Mouse (Mus musculus): ENCODE results near the gene Esx1.

The Esx1 gene

GRCm38 (mm10) chrX:137142546-137142945 lies 20.7 kb upstream of the Esx1 start:
- Histone ChIP-seq H3K4me1 (replicated peaks; ENCODE audit: low read depth, low read length) (no peaks in the 10 kb centered on the region), H3K36me3 (ENCODE audit: insufficient read depth, low read length) (no peaks in the 10 kb centered on the region), H3K9me3 (ENCODE audit: low read length) (no peaks in the 10 kb centered on the region), H3K27me3 (ENCODE audit: insufficient read depth, low read length) (no peaks in the 10 kb centered on the region), H3K4me3 (replicated peaks; ENCODE audit: low read length) (no peak overlapping the region)
- TF ChIP-seq NANOG (IDR thresholded peaks at IDR 0.05; ENCODE audit: borderline replicate concordance, low read length) (no peak), CTCF (conservative IDR thresholded peaks at IDR 0.05; ENCODE audit: low read length) (peak; percentile 13; the same call in 1 of the 2 replicates), POU5F1 (IDR thresholded peaks at IDR 0.05; ENCODE audit: borderline replicate concordance, low read length) (no peak)

DNA sequence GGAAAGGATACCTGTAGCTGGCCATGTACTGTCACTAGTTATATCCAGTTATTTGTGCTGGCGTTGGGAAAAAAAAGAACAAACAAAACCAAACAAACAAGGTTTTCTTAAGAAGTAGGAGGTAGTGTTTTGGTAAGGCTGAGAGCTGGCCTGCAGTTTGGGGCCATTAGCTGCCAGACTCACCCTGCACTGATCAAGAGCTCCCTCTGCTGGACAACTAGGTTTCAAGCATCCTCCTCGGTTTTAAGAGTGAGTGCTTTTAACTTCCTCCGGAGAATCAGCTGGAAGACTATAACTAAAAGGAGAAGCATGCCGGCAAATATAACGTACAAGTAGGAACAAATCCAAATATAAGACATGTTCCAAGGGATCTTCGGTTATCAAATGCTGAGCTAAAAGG lies 19.8 kb upstream of the Esx1 start:
- TF ChIP-seq CTCF (conservative IDR thresholded peaks at IDR 0.05; ENCODE audit: low read length) (peak; percentile 38), POU5F1 (IDR thresholded peaks at IDR 0.05; ENCODE audit: borderline replicate concordance, low read length) (no peak), NANOG (IDR thresholded peaks at IDR 0.05; ENCODE audit: borderline replicate concordance, low read length) (no peak)
- H3K4me1 ChIP-seq (replicated peaks; ENCODE audit: low read depth, low read length): peaks cover 4% of the 10 kb centered on the region
- H3K4me3 ChIP-seq (replicated peaks; ENCODE audit: low read length): no peak overlapping the region
- no peaks in the 10 kb centered on the region for H3K9me3 ChIP-seq (ENCODE audit: low read length)
- no peaks in the 10 kb centered on the region for H3K27me3 ChIP-seq (ENCODE audit: insufficient read depth, low read length)
- H3K36me3 ChIP-seq (ENCODE audit: insufficient read depth, low read length): no peaks in the 10 kb centered on the region

GRCm38 (mm10) chrX:137127542-137127941 lies 5.7 kb upstream of the Esx1 start:
- no peak for TF ChIP-seq NANOG (IDR thresholded peaks at IDR 0.05; ENCODE audit: borderline replicate concordance, low read length)
- TF ChIP-seq CTCF (conservative IDR thresholded peaks at IDR 0.05; ENCODE audit: low read length): no peak
- TF ChIP-seq POU5F1 (IDR thresholded peaks at IDR 0.05; ENCODE audit: borderline replicate concordance, low read length): no peak
- no peaks in the 10 kb centered on the region for H3K9me3 ChIP-seq (ENCODE audit: low read length)
- no peak overlapping the region for H3K4me3 ChIP-seq (replicated peaks; ENCODE audit: low read length)
- no peaks in the 10 kb centered on the region for H3K36me3 ChIP-seq (ENCODE audit: insufficient read depth, low read length)
- H3K27me3 ChIP-seq (ENCODE audit: insufficient read depth, low read length): peaks cover 14% of the 10 kb centered on the region
- no peaks in the 10 kb centered on the region; the same call in 1 of the 2 replicates for H3K4me1 ChIP-seq (replicated peaks; ENCODE audit: low read depth, low read length)

DNA sequence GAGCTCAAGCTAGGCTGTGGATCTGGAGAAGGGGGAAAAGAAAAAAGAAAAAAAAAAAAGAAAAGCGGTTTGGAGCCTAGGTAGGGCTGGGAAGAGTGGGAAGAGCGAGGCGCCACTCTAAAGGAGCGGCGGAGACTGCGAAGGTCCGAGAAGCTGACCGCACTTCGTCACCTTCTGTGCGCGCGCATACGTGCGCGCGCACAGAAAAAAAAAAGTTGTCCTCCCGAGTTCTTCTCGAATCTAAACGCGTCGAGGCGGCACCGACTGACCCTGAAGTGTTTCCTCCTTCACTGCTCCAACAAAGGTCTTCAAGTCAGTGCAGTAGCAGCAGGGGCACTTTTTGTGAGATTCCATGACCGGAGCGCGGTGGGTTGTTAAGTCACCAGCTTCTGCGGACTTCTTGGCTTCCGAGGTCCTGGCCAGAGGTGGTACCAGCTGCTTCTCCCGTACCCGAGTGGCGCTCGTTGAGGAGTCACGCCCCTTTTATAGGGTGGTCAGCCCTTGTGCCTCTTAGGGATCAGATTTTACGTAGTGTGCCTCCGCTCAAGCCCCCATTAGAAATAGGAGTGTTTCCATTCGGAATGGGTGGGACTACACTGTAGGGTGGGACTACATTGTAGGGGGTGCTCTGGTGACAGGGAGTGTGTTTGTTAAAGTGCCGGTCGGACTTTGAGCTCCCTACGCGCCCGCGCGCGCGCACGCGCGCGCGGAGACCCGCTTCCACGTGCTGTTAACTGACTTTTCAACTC lies 2.0 kb downstream of the Esx1 start:
- H3K9me3 ChIP-seq (ENCODE audit: low read length): no peaks in the 10 kb centered on the region
- peak overlapping the region; percentile 69 for H3K4me3 ChIP-seq (replicated peaks; ENCODE audit: low read length)
- no peak for TF ChIP-seq CTCF (conservative IDR thresholded peaks at IDR 0.05; ENCODE audit: low read length)
- no peak for TF ChIP-seq NANOG (IDR thresholded peaks at IDR 0.05; ENCODE audit: borderline replicate concordance, low read length)
- no peak for TF ChIP-seq POU5F1 (IDR thresholded peaks at IDR 0.05; ENCODE audit: borderline replicate concordance, low read length)
- H3K36me3 ChIP-seq (ENCODE audit: insufficient read depth, low read length): no peaks in the 10 kb centered on the region
- peaks cover 53% of the 10 kb centered on the region for H3K27me3 ChIP-seq (ENCODE audit: insufficient read depth, low read length)
- 0 out of 2 replicates have a peak, but pooled peaks cover 3% of the 10 kb centered on the region for H3K4me1 ChIP-seq (replicated peaks; ENCODE audit: low read depth, low read length)

DNA sequence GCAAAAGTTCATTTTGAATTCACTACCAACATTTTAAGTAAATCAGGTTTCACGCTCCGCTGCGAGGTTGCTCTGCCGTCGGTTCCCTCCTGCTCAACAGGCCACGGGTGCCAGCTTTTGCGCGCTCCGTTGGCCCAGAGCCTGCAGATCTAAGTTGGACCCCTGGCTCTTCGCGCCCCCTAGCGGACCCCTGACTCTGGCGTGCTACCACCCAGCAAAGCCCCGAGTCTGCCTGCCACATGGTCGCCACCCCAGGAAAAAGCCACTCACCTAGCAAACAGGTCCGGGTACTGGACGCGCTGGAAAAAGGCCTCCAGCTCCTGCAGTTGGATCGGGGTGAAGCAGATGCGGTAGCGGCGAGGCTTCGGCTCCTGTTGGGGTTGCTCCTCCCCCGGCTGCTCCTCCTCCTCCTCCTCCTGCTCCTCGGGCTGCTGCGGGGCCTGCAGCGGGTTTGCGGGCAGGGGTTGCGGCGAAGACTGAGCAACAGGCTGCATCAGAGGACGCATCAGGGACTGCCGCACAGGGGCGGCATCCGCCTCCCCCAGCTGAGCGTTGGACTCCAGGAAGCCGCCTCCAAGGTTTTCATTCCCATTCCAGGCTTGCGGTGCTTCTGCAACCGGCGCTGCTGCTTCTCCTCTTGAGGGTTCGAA lies 3.7 kb downstream of the Esx1 start:
- Histone ChIP-seq H3K27me3 (ENCODE audit: insufficient read depth, low read length) (peaks cover 58% of the 10 kb centered on the region), H3K9me3 (ENCODE audit: low read length) (no peaks in the 10 kb centered on the region), H3K4me1 (replicated peaks; ENCODE audit: low read depth, low read length) (0 out of 2 replicates have a peak, but pooled peaks cover 3% of the 10 kb centered on the region), H3K4me3 (replicated peaks; ENCODE audit: low read length) (peak overlapping the region; percentile 66), H3K36me3 (ENCODE audit: insufficient read depth, low read length) (no peaks in the 10 kb centered on the region)
- TF ChIP-seq POU5F1 (IDR thresholded peaks at IDR 0.05; ENCODE audit: borderline replicate concordance, low read length) (no peak), CTCF (conservative IDR thresholded peaks at IDR 0.05; ENCODE audit: low read length) (peak; percentile 30), NANOG (IDR thresholded peaks at IDR 0.05; ENCODE audit: borderline replicate concordance, low read length) (no peak)

DNA sequence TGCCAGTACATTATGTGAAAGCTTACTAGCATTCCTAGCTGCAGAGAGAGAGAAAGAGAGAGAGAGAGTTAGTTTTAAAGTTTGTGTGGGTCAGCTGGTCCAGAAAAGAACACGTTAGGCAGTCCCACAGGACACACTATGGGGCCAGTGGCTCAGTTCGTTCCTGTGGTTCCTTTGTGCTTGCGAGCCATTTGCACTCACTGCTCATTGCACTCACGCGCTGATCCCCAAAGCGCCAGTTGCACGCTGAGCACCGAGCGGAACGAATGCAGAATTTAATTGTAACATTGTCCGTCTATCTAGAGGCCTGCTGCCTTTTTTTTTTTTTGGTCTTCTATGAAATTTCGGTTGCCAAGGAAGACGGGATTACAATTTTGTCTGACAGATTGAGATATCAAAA lies 15.4 kb downstream of the Esx1 start:
- no peak for TF ChIP-seq POU5F1 (IDR thresholded peaks at IDR 0.05; ENCODE audit: borderline replicate concordance, low read length)
- TF ChIP-seq CTCF (conservative IDR thresholded peaks at IDR 0.05; ENCODE audit: low read length): no peak
- TF ChIP-seq NANOG (IDR thresholded peaks at IDR 0.05; ENCODE audit: borderline replicate concordance, low read length): no peak
- Histone ChIP-seq H3K36me3 (ENCODE audit: insufficient read depth, low read length) (no peaks in the 10 kb centered on the region), H3K27me3 (ENCODE audit: insufficient read depth, low read length) (peaks cover 36% of the 10 kb centered on the region), H3K9me3 (ENCODE audit: low read length) (no peaks in the 10 kb centered on the region), H3K4me3 (replicated peaks; ENCODE audit: low read length) (no peak overlapping the region), H3K4me1 (replicated peaks; ENCODE audit: low read depth, low read length) (0 out of 2 replicates have a peak, but pooled peaks cover 3% of the 10 kb centered on the region)

DNA sequence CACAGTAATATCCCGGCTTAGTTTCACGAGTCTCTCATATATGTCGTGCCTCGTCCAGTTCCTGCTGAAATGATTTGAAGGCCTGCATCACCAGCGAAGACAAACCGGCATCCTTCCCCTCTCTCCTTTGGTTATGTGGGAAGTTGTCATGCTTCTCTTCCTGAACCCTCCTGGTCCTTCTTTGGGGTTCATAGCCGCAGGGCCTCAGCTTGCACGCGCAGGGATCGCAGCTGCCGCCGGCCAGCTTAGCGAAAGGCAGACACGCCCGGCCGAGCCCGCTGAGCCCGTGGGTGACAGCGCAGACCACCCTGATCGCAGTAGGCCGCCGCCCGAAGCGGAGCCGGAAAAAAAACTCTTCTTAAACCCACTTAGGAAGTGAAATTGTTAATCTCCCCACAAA lies 17.4 kb downstream of the Esx1 start:
- H3K4me1 ChIP-seq (replicated peaks; ENCODE audit: low read depth, low read length): 0 out of 2 replicates have a peak, but pooled peaks cover 3% of the 10 kb centered on the region
- H3K4me3 ChIP-seq (replicated peaks; ENCODE audit: low read length): no peak overlapping the region
- no peaks in the 10 kb centered on the region for H3K36me3 ChIP-seq (ENCODE audit: insufficient read depth, low read length)
- no peak for TF ChIP-seq POU5F1 (IDR thresholded peaks at IDR 0.05; ENCODE audit: borderline replicate concordance, low read length)
- TF ChIP-seq CTCF (conservative IDR thresholded peaks at IDR 0.05; ENCODE audit: low read length): no peak
- TF ChIP-seq NANOG (IDR thresholded peaks at IDR 0.05; ENCODE audit: borderline replicate concordance, low read length): no peak
- peaks cover 38% of the 10 kb centered on the region for H3K27me3 ChIP-seq (ENCODE audit: insufficient read depth, low read length)
- H3K9me3 ChIP-seq (ENCODE audit: low read length): no peaks in the 10 kb centered on the region

Measured in E14TG2a.4 (cell line).